Mouse (Mus musculus): Measurements from ENCODE around the gene Atg14.

DNA sequence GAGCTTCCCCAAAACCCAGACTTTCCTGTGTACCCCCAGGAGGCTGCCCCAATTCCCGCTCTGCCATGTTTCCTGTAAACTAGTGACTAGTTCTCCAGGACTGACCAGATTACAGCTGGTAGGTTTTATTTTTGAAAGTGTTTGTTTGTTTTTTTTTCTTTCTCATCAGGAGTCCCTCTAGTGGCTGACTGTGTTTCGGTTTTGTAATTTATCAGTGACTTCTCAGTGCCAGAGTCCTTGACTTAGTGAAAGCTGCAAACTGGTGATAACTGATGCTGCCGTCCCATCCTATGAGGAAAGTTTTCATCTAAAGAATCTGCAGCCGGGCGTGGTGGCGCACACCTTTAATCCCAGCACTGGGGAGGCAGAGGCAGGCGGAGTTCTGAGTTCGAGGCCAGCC, 54.8 kb downstream of the Atg14 start:
- no peak for TF ChIP-seq CTCF (IDR thresholded peaks at IDR 0.05; ENCODE audit: control insufficient read depth, insufficient read depth, insufficient read length)
- TF ChIP-seq MAX (IDR thresholded peaks at IDR 0.05) = no peak
- no peak for TF ChIP-seq MYOG (IDR thresholded peaks at IDR 0.05; ENCODE audit: control insufficient read depth, extremely low read depth, insufficient read length)
- TF ChIP-seq USF1 (IDR thresholded peaks at IDR 0.05; ENCODE audit: low read depth) = no peak
- no peak for TF ChIP-seq MYOD1 (IDR thresholded peaks at IDR 0.05; ENCODE audit: control insufficient read depth, insufficient read length, low read depth)
- TF ChIP-seq FOSL1 (IDR thresholded peaks at IDR 0.05; ENCODE audit: insufficient read depth, low read length, poor library complexity, severe bottlenecking) = no peak
- no peak for TF ChIP-seq CEBPB (IDR thresholded peaks at IDR 0.05; ENCODE audit: low read depth)
